Comparison of ENCODE assay signal across 20 mouse cellular contexts in the genomic region with DNA sequence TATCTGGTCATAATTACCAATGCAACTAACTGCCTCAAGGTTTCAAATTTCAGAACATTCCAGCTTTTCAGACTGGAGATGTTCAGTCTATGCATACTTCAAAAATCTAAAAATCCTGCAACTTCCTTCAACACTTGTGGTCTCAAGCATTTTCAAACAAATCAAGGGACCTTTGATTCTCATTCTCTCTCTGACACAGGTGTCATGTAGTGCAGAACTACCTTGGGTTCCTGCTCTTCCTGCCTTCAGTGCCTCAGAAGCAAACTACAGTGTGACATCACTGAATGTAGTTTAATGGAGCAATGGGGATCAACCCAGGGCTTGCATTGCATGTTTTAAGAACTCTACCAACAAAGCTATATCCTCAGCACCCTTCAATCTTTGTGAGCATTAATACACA. TPM values are rescaled to one million over a fixed set of nuclear protein-coding genes. Genes with fewer than 3 reads are reported as not detected.
A peak's percentile ranks its signal among the peaks of the same experiment; 100 is the strongest.
DNase-seq lines count a peak whose midpoint lies in the region; ATAC-seq and TF ChIP-seq lines count a peak whose summit lies in the region.
"Had no signal": no experiment of that assay in that cellular context is flagged by ENCODE, and none has a peak within 500 bp of the region (broad histone marks: within the 10 kb centered on the region; RNA-seq: fewer than 3 reads in every experiment).

No protein-coding gene starts in this region.

- H3K27me3 ChIP-seq in heart, embryonic 11.5 days (ENCODE audit: control insufficient read depth, insufficient read depth, low read length), result no peaks in the 10 kb centered on the region
- no peaks in the 10 kb centered on the region for H3K27me3 ChIP-seq in heart, postnatal 0 days (ENCODE audit: control insufficient read depth, insufficient read depth, low read length)
- H3K27me3 ChIP-seq: hindbrain, embryonic 12.5 days; limb, embryonic 13.5 days; midbrain, embryonic 12.5 days had no signal

- TF ChIP-seq EP300 in heart, postnatal 0 days (IDR thresholded peaks at IDR 0.05; ENCODE audit: low read depth), result no peak

- peaks cover 29% of the 10 kb centered on the region for H3K4me1 ChIP-seq in heart, embryonic 11.5 days (ENCODE audit: control insufficient read depth, insufficient read depth, low read length)
- peaks cover 26% of the 10 kb centered on the region for H3K4me1 ChIP-seq in heart, postnatal 0 days (ENCODE audit: control insufficient read depth, insufficient read depth)

- no peak overlapping the region for H3K9ac ChIP-seq in heart, embryonic 11.5 days (ENCODE audit: low read depth, low read length)
- H3K9ac ChIP-seq in heart, postnatal 0 days (replicated peaks; ENCODE audit: low read depth, low read length), result no peak overlapping the region
- H3K9ac ChIP-seq: hindbrain, embryonic 12.5 days; limb, embryonic 13.5 days; midbrain, embryonic 12.5 days had no signal

- no peak for DNase-seq in heart, adult 9 months (ENCODE audit: low spot score in 2 of 2)
- DNase-seq in heart, postnatal 0 days (ENCODE audit: low spot score), result no peak
- no peak for DNase-seq in heart, postnatal 10 days
- peak; percentile 44 for DNase-seq in CD4-positive helper T cell, adult 2 months (ENCODE audit: low read depth, low spot score)
- DNase-seq in T-cell, adult 2 months (ENCODE audit: low spot score), result peak; percentile 13
- no peak for DNase-seq in spleen, postnatal 14 days (ENCODE audit: low spot score in 2 of 2)
- DNase-seq: adrenal gland, postnatal 36 days; cerebellum, adult 9-10 months; gastrocnemius, postnatal 10 days; layer of hippocampus, adult 9-11 months; lung, adult 18-20 months; lung, postnatal 10 days had no signal

- H3K27ac ChIP-seq in heart, embryonic 11.5 days (ENCODE audit: low read depth, low read length), result peak overlapping the region; percentile 64
- peak overlapping the region; percentile 21 for H3K27ac ChIP-seq in heart, postnatal 0 days (ENCODE audit: low read depth)
- H3K27ac ChIP-seq: forebrain, embryonic 10.5 days; hindbrain, embryonic 12.5 days; limb, embryonic 13.5 days; midbrain, embryonic 12.5 days; stomach, postnatal 0 days had no signal

- no peak overlapping the region for H3K4me3 ChIP-seq in heart, embryonic 11.5 days (ENCODE audit: low read depth, low read length)
- no peak overlapping the region for H3K4me3 ChIP-seq in heart, postnatal 0 days (ENCODE audit: low read depth, low read length)
- H3K4me3 ChIP-seq: forebrain, embryonic 10.5 days; hindbrain, embryonic 12.5 days; limb, embryonic 13.5 days; midbrain, embryonic 12.5 days had no signal

- no peak for TF ChIP-seq CTCF in heart, postnatal 0 days (IDR thresholded peaks at IDR 0.05; ENCODE audit: low read depth)

- H3K4me2 ChIP-seq in heart, embryonic 11.5 days, result peak overlapping the region; percentile 39
- H3K4me2 ChIP-seq in heart, postnatal 0 days (ENCODE audit: low read depth, low read length), result no peak overlapping the region
- H3K4me2 ChIP-seq: hindbrain, embryonic 12.5 days; limb, embryonic 13.5 days; midbrain, embryonic 12.5 days had no signal

- no peaks in the 10 kb centered on the region for H3K9me3 ChIP-seq in heart, embryonic 11.5 days (replicated peaks; ENCODE audit: control insufficient read depth, low read length)
- no peaks in the 10 kb centered on the region for H3K9me3 ChIP-seq in heart, postnatal 0 days (replicated peaks; ENCODE audit: control insufficient read depth, low read length)
- H3K9me3 ChIP-seq: forebrain, embryonic 10.5 days; hindbrain, embryonic 12.5 days; limb, embryonic 13.5 days; midbrain, embryonic 12.5 days had no signal

- intact Hi-C loops in heart, postnatal 10 days (cut with DNase I), result no loop called here

- H3K36me3 ChIP-seq in heart, embryonic 11.5 days (ENCODE audit: control insufficient read depth, insufficient read depth, low read length), result no peaks in the 10 kb centered on the region
- H3K36me3 ChIP-seq in heart, postnatal 0 days (replicated peaks; ENCODE audit: control insufficient read depth, insufficient read depth, low read length), result no peaks in the 10 kb centered on the region
- H3K36me3 ChIP-seq: hindbrain, embryonic 12.5 days; midbrain, embryonic 12.5 days had no signal

- ATAC-seq in heart, embryonic 11.5 days (replicated peaks; ENCODE audit: insufficient number of reproducible peaks, low FRiP score, low TSS enrichment), result no peak
- ATAC-seq in heart, postnatal 0 days (ENCODE audit: insufficient read depth, low read depth), result no peak
- ATAC-seq: forebrain, embryonic 16.5 days; intestine, postnatal 0 days had no signal

RNA-seq across cellular contexts. Expression of a gene that starts 4.8 kb away (rescaled TPM):
- polyA plus RNA-seq in heart, embryonic 11.5 days (2014; fragmentation: Nextera tagmentation; extraction: Ambion mirVana), result 177 and 181 TPM in 2 replicates
- total RNA-seq in heart, postnatal 0 days (2014; rRNA removed; ENCODE audit: low replicate concordance), result 32.1 and 46.9 TPM in 2 replicates
- polyA plus RNA-seq in heart, postnatal 0 days (2015; fragmentation: Nextera tagmentation; extraction: Ambion mirVana), result 111 and 119 TPM in 2 replicates
- total RNA-seq in heart, postnatal 10 days (2021), result 10 to 100 TPM; 75.4 to 83.7 TPM

RNA-seq across cellular contexts. Expression of a gene that starts 35.1 kb away (rescaled TPM):
- polyA plus RNA-seq in heart, embryonic 11.5 days (2014; fragmentation: Nextera tagmentation; extraction: Ambion mirVana), result 1.00 and 1.1 TPM in 2 replicates
- total RNA-seq in heart, postnatal 0 days (2014; rRNA removed; ENCODE audit: low replicate concordance), result 1.8 and 5.0 TPM in 2 replicates
- polyA plus RNA-seq in heart, postnatal 0 days (2015; fragmentation: Nextera tagmentation; extraction: Ambion mirVana), result 0.75 and 0.77 TPM in 2 replicates
- 1 to 10 TPM; 2.9 to 3.1 TPM for total RNA-seq in heart, postnatal 10 days (2021)

RNA-seq across cellular contexts. Expression of a gene that starts 59.0 kb away (rescaled TPM):
- polyA plus RNA-seq in heart, embryonic 11.5 days (2014; fragmentation: Nextera tagmentation; extraction: Ambion mirVana), result 25.9 and 26.7 TPM in 2 replicates
- total RNA-seq in heart, postnatal 0 days (2014; rRNA removed; ENCODE audit: low replicate concordance), result 10.8 and 12.1 TPM in 2 replicates
- 24.9 and 25.5 TPM in 2 replicates for polyA plus RNA-seq in heart, postnatal 0 days (2015; fragmentation: Nextera tagmentation; extraction: Ambion mirVana)
- 10 to 100 TPM; 42.9 to 46.4 TPM for total RNA-seq in heart, postnatal 10 days (2021)

Comparison
In these comparisons a context has a peak if more than half of its experiments do, and no peak if none do; other contexts are left out.
1. DNase-seq: peak in CD4-positive helper T cell, adult 2 months (single experiment) and T-cell, adult 2 months (single experiment); none in heart, adult 9 months (0 of 2), heart, postnatal 0 days (single experiment), heart, postnatal 10 days (0 of 2) and spleen, postnatal 14 days (0 of 2).